Mouse (Mus musculus) heart, embryonic 14.5 days (tissue): ENCODE results near the gene Dcaf15. TPM values are rescaled to one million over a fixed set of nuclear protein-coding genes. Genes with fewer than 3 reads are reported as not detected.

Experiments used
- ATAC-seq: fragments of 200-750 bp; cut with Nextera tagmentation; 2 replicates; pipeline ENCODE4 v1.8.0; 2017; ENCODE audit warnings: low read depth, moderate TSS enrichment; ENCODE audit not compliant: insufficient number of reproducible peaks, insufficient read depth, low FRiP score
- H3K27ac ChIP-seq, 2 experiments: fragments of 200-500 bp in 1 of 2; fragments of 300-500 bp in 1 of 2; sonication (generic) in 1 of 2; replicated peaks in 1 of 2; 2 replicates each; pipeline ENCODE4 v1.5.1; 2012 to 2014; ENCODE audit warnings: low read depth in 2 of 2, low read length in 2 of 2, control low read depth in 1 of 2, mild to moderate bottlenecking in 1 of 2, mixed read lengths in 1 of 2; ENCODE audit not compliant: control insufficient read depth in 1 of 2, insufficient read depth in 1 of 2
- H3K27me3 ChIP-seq: fragments of 300-500 bp; sonication (generic); 2 replicates; pipeline ENCODE4 v1.6.1; 2014; ENCODE audit warnings: mild to moderate bottlenecking, low read length, control low read depth; ENCODE audit not compliant: control insufficient read depth, insufficient read depth
- H3K36me3 ChIP-seq: fragments of 300-500 bp; sonication (generic); 2 replicates; pipeline ENCODE4 v1.6.1; 2014; ENCODE audit warnings: mild to moderate bottlenecking, control low read depth, low read length, mixed read lengths; ENCODE audit not compliant: control insufficient read depth, insufficient read depth
- H3K4me1 ChIP-seq, 2 experiments: fragments of 200-500 bp in 1 of 2; fragments of 300-500 bp in 1 of 2; sonication (generic) in 1 of 2; 2 replicates each; pipeline ENCODE4 v1.6.1; 2012 to 2014; ENCODE audit warnings: low read length in 2 of 2, control low read depth in 1 of 2, mixed read lengths in 1 of 2; ENCODE audit not compliant: control insufficient read depth in 2 of 2, insufficient read depth in 2 of 2
- H3K4me2 ChIP-seq: fragments of 300-500 bp; sonication (generic); 2 replicates; pipeline ENCODE4 v1.6.1; 2014; ENCODE audit warnings: mild to moderate bottlenecking, low read length
- H3K4me3 ChIP-seq, 2 experiments: fragments of 200-500 bp in 1 of 2; fragments of 300-500 bp in 1 of 2; sonication (generic) in 1 of 2; 2 replicates each; pipeline ENCODE4 v1.5.1; 2012 to 2014; ENCODE audit warnings: low read length in 2 of 2, mild to moderate bottlenecking in 2 of 2, control low read depth in 1 of 2, low read depth in 1 of 2, moderate library complexity in 1 of 2; ENCODE audit not compliant: control insufficient read depth in 1 of 2, insufficient read depth in 1 of 2
- H3K9ac ChIP-seq: fragments of 300-500 bp; sonication (generic); 2 replicates; pipeline ENCODE4 v1.6.1; 2014; ENCODE audit warnings: mild to moderate bottlenecking, low read length
- H3K9me3 ChIP-seq: fragments of 300-500 bp; sonication (generic); 2 replicates; pipeline ENCODE4 v1.6.1; 2016; ENCODE audit warnings: low read length, control low read depth; ENCODE audit not compliant: control insufficient read depth
- WGBS: fragments of 180-500 bp; shearing (Covaris S2); extraction: QIAGEN DNeasy Blood & Tissue Kit; methylation state at CpG from one replicate; pipeline ENCODE4 v1.1.7; 2014; 5-methylcytosine and 5-hydroxymethylcytosine counted together
- polyA plus RNA-seq: library from polyadenylated mRNA; unstranded; fragments of >200 nt; fragmentation: Nextera tagmentation; extraction: Ambion mirVana; gene quantifications from 2 replicates; pipeline ENCODE4 v1.2.1, GENCODE M21; 2014

Gene Dcaf15
- polyA plus RNA-seq, 1 experiment from 2014 or later: 6.4 TPM

DNA sequence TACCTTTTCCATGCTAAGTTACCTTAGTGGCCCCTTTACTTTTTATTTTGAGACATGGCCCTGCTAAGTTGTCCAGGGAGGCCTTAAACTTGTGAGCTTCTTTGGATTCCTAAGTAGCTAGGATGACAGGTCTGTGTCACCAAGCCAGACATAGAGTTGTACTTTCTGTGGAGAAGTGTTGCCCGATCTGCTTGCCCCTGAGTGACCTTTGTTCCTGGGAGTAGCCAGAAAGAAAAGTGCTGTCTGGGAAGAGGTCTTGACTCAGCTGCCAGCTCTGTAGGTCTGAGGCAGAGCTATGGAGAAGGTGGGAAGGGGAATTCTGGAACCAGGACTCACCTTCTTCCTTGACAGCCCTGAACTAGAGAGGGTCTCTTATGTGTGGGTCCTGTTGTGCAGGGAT is 35.4 kb downstream of the Dcaf15 start:
- H3K27me3 ChIP-seq: no peaks in the 10 kb centered on the region
- 23% methylated on average over 1 of the region's 1 CpGs for WGBS
- ATAC-seq: no peak
- H3K27ac ChIP-seq: peak overlapping the region in 1 of 2 experiments; percentile 41; a peak in 1 of 4 replicates
- no peak overlapping the region for H3K4me2 ChIP-seq
- H3K9me3 ChIP-seq: no peaks in the 10 kb centered on the region
- H3K9ac ChIP-seq: no peak overlapping the region
- peaks cover 2% of the 10 kb centered on the region; the same call in 1 of the 2 replicates for H3K36me3 ChIP-seq
- H3K4me1 ChIP-seq: peaks cover 19 to 54% of the 10 kb centered on the region in 2 experiments
- H3K4me3 ChIP-seq: no peak overlapping the region

DNA sequence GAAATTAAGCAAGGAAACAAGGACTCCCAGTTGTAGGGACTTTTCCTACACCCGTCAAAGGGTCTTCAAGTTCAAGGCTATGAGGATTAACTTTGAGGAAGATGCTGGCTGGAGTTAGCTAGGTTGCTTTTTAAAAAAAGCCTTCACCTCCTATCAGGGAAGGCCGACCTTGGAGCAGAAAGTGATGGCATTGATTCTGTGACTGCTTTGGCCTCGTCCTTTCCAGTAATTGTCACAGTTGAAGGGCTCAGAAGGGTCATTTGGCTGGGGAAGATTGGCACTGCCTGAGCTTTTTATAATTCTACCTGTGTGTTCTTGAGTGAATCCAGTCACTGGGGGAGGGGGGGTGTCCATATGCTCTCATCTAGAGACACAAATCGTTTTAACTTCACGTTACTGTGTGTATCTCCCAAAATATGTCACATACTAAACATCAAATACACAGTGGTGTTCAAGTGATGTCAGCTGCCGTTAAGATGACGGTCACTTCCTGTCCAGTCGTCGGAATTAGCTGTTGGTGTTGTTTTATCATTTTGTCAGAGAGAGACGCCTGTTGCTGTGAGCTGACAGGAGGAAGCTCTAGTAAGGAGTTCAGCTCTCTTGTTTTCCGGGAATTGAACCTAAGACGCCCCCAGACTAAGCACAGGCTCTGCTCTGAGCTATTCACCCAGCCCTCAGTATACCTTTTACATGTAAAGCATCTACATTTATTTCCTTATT is 36.1 kb downstream of the Dcaf15 start:
- no peaks in the 10 kb centered on the region for H3K36me3 ChIP-seq
- H3K9ac ChIP-seq: peak overlapping the region; percentile 21; the same call in 1 of the 2 replicates
- no peaks in the 10 kb centered on the region for H3K27me3 ChIP-seq
- no peak overlapping the region for H3K4me3 ChIP-seq
- no peak for ATAC-seq
- WGBS: 41% methylated on average over 12 of the region's 12 CpGs
- H3K4me1 ChIP-seq: peaks cover 19 to 54% of the 10 kb centered on the region in 2 experiments
- peak overlapping the region; percentile 64 for H3K4me2 ChIP-seq
- no peaks in the 10 kb centered on the region for H3K9me3 ChIP-seq
- peak overlapping the region; percentile 26 to 41; a peak in 3 of 4 replicates for H3K27ac ChIP-seq

DNA sequence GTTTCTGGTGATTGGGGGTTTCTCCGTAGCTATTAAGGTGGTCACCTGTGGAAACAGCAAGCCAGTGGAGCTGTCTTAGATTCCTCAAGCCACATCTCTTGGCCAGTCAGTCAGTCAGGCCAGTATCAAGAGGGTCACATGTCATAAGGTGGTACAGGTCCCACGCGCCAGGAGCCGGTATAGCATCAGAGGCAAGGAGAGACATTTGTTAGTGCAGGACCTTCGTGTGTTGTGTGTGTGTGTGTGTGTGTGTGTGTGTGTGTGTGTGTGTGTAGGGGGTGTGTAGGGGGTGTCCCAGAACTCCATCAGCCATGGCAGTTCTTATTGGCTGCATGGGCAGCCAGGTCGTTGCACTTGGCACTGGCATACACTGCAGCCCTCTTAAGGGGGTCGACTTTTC is 36.7 kb downstream of the Dcaf15 start:
- H3K9me3 ChIP-seq: no peaks in the 10 kb centered on the region
- WGBS: 75% methylated on average over 7 of the region's 7 CpGs
- peak overlapping the region; percentile 82; the same call in 1 of the 2 replicates for H3K9ac ChIP-seq
- H3K36me3 ChIP-seq: no peaks in the 10 kb centered on the region
- peak overlapping the region in 1 of 2 experiments; percentile 41; a peak in 1 of 4 replicates for H3K27ac ChIP-seq
- peaks cover 19 to 49% of the 10 kb centered on the region in 2 experiments for H3K4me1 ChIP-seq
- H3K4me3 ChIP-seq: peak overlapping the region; percentile 3 to 73; a peak in 2 of 4 replicates
- peak overlapping the region; percentile 64 for H3K4me2 ChIP-seq
- no peaks in the 10 kb centered on the region for H3K27me3 ChIP-seq
- ATAC-seq: no peak

DNA sequence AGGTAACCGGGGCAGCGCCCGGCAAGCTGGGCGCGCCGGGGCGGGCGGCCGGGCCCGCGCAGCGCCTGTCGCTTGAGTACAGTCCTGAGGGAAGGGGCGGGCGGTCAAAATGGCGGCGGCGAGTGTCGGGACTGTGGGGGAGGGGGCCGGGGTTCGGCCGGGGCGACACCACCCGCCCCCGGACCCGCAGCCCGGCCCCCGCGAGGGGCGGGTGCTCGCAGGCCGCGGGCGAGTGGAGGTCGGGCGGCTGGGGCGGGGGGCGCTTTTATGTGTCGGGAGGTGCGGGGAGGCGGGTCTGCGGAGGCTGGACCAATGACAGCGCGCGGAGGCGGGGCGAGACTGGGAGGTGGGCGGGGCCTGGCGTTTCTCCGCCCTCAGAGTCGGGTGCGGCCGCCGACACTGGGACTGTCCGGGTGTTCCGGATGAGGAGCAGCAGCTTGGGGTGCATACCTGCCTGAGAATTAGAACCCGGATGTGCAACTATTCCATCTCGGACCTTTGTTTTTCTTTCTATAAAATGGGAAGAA is 37.5 kb downstream of the Dcaf15 start:
- H3K9ac ChIP-seq: peak overlapping the region; percentile 82
- H3K36me3 ChIP-seq: no peaks in the 10 kb centered on the region
- H3K9me3 ChIP-seq: no peaks in the 10 kb centered on the region
- peak overlapping the region; percentile 64 for H3K4me2 ChIP-seq
- no peaks in the 10 kb centered on the region for H3K27me3 ChIP-seq
- H3K4me3 ChIP-seq: peak overlapping the region; percentile 70 to 73
- peak overlapping the region; percentile 68 to 91 for H3K27ac ChIP-seq
- under 1% methylated on average over 52 of the region's 58 CpGs for WGBS
- peak; percentile 73 for ATAC-seq
- peaks cover 19 to 49% of the 10 kb centered on the region in 2 experiments for H3K4me1 ChIP-seq

DNA sequence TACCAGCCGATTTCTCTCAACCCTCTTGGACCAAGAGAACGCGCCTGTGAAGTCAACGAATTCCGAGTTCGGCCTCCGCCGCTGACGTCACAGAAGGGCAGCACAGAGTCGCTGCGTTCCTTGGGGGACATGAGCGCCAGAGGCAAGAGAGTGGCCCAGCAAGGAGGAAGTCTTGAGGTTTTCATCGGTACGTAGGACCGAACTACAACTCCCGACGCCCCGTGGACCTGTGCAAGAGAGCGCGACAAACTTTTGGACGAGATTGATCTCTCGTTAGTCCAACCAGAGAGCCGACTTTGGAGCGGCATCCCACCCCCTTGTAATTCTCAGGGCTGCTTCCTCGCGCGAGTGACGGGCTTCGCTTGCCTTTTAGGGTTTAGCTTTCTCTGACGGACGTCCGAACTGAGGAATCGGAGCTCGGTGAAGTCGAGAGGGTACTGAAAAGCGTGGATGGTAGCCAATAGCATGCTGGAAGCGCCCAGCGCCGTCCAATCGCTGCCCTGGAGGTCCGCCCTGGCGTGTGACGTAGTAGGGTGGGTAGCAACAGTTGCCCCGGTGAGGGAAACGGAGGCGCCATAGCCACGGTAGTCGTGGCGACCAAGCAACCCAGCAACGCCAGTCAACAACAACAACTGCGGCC is 38.2 kb downstream of the Dcaf15 start, which contains the start of gene Rfx1:
Rfx1 (plus strand) TSS at position 544 of the 640 bp plus-strand sequence.
- H3K4me3 ChIP-seq: peak within 1 kb of the TSS; percentile 73 to 74
- H3K36me3 ChIP-seq: no peaks in the 10 kb centered on the region
- peak within 1 kb of the TSS; percentile 78 to 91 for H3K27ac ChIP-seq
- peak within 1 kb of the TSS; percentile 88 for H3K4me2 ChIP-seq
- under 1% methylated on average over 51 of the region's 51 CpGs for WGBS
- H3K4me1 ChIP-seq: peaks cover 14 to 42% of the 10 kb centered on the region in 2 experiments
- H3K9ac ChIP-seq: peak within 1 kb of the TSS; percentile 86
- no peaks in the 10 kb centered on the region for H3K9me3 ChIP-seq
- ATAC-seq: peak; percentile 97
- no peaks in the 10 kb centered on the region for H3K27me3 ChIP-seq

DNA sequence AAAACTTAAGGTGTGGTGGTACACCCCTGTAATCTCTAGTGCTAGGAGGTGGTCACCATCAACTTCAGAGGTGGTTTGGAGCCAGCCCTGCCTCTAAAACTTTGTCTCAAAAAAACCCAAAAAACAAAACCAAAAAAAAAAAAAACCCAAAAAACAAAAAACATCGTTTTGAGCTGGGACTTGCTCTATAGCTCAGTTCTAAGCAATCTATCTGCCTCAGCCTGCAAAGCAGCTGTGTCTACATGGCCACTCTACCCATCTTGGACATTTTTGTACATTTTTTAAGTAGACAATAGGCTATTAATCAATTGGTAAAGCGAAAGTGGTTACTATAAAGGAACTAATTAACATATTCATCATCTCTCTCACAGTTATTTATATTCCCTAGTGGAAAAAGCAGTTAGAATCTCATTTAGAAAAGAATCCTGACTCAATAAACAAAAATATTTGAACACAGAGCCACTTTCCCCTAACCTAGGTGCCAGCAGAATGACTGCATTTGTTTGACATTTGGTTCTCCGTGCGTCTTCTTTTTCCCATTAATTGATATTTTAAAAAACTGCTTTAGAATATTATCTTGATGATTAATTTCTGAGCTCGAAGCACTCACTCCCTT is 39.0 kb downstream of the Dcaf15 start:
- no peak for ATAC-seq
- no peaks in the 10 kb centered on the region for H3K27me3 ChIP-seq
- H3K27ac ChIP-seq: peak overlapping the region; percentile 78 to 90
- peaks cover 13 to 34% of the 10 kb centered on the region in 2 experiments for H3K4me1 ChIP-seq
- H3K9me3 ChIP-seq: no peaks in the 10 kb centered on the region
- WGBS: 26% methylated on average over 5 of the region's 5 CpGs
- H3K36me3 ChIP-seq: no peaks in the 10 kb centered on the region
- H3K4me3 ChIP-seq: peak overlapping the region; percentile 73 to 74
- H3K4me2 ChIP-seq: peak overlapping the region; percentile 88
- peak overlapping the region; percentile 86 for H3K9ac ChIP-seq

DNA sequence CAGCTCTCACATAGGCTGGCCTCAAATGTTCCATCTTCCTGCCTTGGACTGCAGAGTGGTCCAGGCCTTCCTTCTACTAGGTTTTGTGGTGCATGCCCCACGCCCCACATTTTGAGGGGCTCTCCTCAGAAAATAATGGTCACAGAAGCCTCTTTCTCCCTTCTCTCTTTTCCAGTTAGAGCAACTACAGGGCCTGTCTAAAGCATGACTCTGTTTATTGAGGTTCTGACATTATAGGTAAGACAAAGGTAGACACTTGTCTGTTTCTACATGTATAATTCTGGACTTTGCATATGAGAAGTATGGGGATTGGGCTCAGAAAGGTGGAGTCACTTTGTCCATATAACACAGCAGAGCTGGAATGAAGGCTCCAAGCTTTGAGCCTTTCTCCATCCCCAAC is 39.5 kb downstream of the Dcaf15 start, which contains the start of gene Gm10643:
Gm10643 (minus strand) TSS at position 101 of the 400 bp plus-strand sequence.
- ATAC-seq: no peak
- H3K27ac ChIP-seq: peak within 1 kb of the TSS; percentile 78 to 90
- no peaks in the 10 kb centered on the region for H3K27me3 ChIP-seq
- H3K4me3 ChIP-seq: peak within 1 kb of the TSS; percentile 73 to 74
- H3K4me2 ChIP-seq: peak within 1 kb of the TSS; percentile 88
- peaks cover 13 to 32% of the 10 kb centered on the region in 2 experiments for H3K4me1 ChIP-seq
- WGBS: 92% methylated on average over 1 of the region's 1 CpGs
- no peaks in the 10 kb centered on the region for H3K36me3 ChIP-seq
- peak within 1 kb of the TSS; percentile 86 for H3K9ac ChIP-seq
- no peaks in the 10 kb centered on the region for H3K9me3 ChIP-seq
